Mouse (Mus musculus) midbrain, embryonic 15.5 days (tissue): ENCODE results near the gene Olfr1423. TPM values are rescaled to one million over a fixed set of nuclear protein-coding genes. Genes with fewer than 3 reads are reported as not detected.

Source experiments
- polyA plus RNA-seq: library from polyadenylated mRNA; unstranded; fragments of >200 nt; fragmentation: Nextera tagmentation; extraction: Ambion mirVana; gene quantifications from 2 replicates; pipeline ENCODE4 v1.2.1, GENCODE M21; 2015

Gene Olfr1423
- polyA plus RNA-seq, 1 experiment from 2014 or later, result not detected

Other genes starting within 250 kb of the Olfr1423 start
- gene Stx3, start 221.9 kb downstream of the Olfr1423 start, polyA plus RNA-seq, result 28.9 and 34.2 TPM in 2 replicates
- 0.09 TPM in 1 of 2 replicates, not detected in the other for gene Olfr1417, start 202.1 kb downstream of the Olfr1423 start, polyA plus RNA-seq
- not detected in 2 replicates for gene Olfr1418, start 180.3 kb downstream of the Olfr1423 start, polyA plus RNA-seq
- gene Olfr1419, start 166.2 kb downstream of the Olfr1423 start, polyA plus RNA-seq, result 0.05 TPM in 1 of 2 replicates, not detected in the other
- 0.08 TPM in 1 of 2 replicates, not detected in the other for gene Olfr1420, start 154.8 kb downstream of the Olfr1423 start, polyA plus RNA-seq
- gene Patl1, start 128.9 kb downstream of the Olfr1423 start, polyA plus RNA-seq, result 17.5 and 19.1 TPM in 2 replicates
- 3.9 and 4.0 TPM in 2 replicates for gene Osbp, start 75.4 kb downstream of the Olfr1423 start, polyA plus RNA-seq
- gene Olfr1424, start 21.4 kb upstream of the Olfr1423 start, polyA plus RNA-seq, result not detected in 2 replicates
- gene Olfr1425, start 36.4 kb upstream of the Olfr1423 start, polyA plus RNA-seq, result not detected in 2 replicates
- not detected in 2 replicates for gene Olfr1426, start 50.7 kb upstream of the Olfr1423 start, polyA plus RNA-seq
- not detected in 2 replicates for gene Olfr1427, start 62.0 kb upstream of the Olfr1423 start, polyA plus RNA-seq
- not detected in 2 replicates for gene Olfr1428, start 74.6 kb upstream of the Olfr1423 start, polyA plus RNA-seq
- not detected in 2 replicates for gene Olfr76, start 81.9 kb upstream of the Olfr1423 start, polyA plus RNA-seq
- not detected in 2 replicates for gene Olfr1555-ps1, start 128.8 kb upstream of the Olfr1423 start, polyA plus RNA-seq
- gene Olfr1431, start 159.3 kb upstream of the Olfr1423 start, polyA plus RNA-seq, result not detected in 2 replicates
- not detected in 2 replicates for gene Olfr1432, start 191.3 kb upstream of the Olfr1423 start, polyA plus RNA-seq
- not detected in 2 replicates for gene Olfr262, start 200.3 kb upstream of the Olfr1423 start, polyA plus RNA-seq
- gene Olfr235, start 219.7 kb upstream of the Olfr1423 start, polyA plus RNA-seq, result not detected in 2 replicates
- not detected in 2 replicates for gene Olfr1434, start 238.5 kb upstream of the Olfr1423 start, polyA plus RNA-seq